Mouse (Mus musculus): Measurements from ENCODE around the gene Phlda3.

Phlda3 gene

GRCm38 (mm10) chr1:135765645-135766591 lies at the start of gene Phlda3:
Gene Phlda3, plus strand, starts transcription at chr1:135766119.
- WGBS: 2% methylated on average over 90 of the region's 90 CpGs

DNA sequence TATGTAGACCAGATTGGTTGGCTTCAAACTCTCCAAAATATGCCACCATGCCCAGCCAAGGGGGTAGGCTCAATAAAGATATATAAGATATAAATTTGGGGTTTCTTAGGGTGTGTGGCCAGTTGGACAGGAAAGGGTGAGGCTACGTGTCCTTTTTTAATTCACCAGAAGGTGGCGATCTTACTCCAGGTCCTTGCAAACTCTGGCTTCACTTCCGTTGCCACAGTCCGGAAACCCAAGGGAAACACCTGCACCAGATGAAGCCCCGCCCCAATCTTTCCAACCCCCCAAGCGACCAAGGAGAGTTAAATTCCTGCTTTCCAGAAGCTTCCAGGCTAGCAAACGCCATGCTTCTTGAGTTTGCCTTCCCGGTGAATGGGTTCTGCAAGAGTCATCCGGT lies 46.4 kb upstream of the Phlda3 start:
- 23% methylated on average over 9 of the region's 9 CpGs for WGBS

- WGBS: 79% methylated on average over 6 of the region's 6 CpGs
Measured at GRCm38 (mm10) chr1:135719983-135720382, 45.9 kb upstream of the Phlda3 start, which contains the start of gene Csrp1. Gene Csrp1, plus strand, starts transcription at chr1:135720061.

DNA sequence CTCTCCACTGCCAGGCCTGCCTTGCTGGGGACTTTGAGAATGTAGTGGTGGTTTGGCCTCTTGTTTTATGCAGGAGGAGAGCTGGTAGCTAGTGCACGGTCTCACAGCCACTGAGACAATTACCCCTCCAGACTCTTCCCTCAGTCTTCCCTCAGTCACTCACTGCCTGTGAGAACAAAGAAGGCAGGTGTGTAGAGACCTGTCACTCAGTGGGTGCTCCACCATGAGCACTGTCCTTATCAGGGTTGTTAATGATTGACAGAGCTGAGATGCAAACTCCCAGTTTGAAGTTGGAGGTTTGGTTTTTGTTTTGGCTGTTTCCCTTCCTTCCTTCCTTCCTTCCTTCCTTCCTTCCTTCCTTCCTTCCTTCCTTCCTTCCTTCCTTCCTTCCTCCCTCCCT lies 42.9 kb upstream of the Phlda3 start:
- 89% methylated on average over 1 of the region's 1 CpGs for whole genome bisulfite sequencing

- 75% methylated on average over 4 of the region's 4 CpGs for WGBS
Measured at GRCm38 (mm10) chr1:135724134-135724533, 41.8 kb upstream of the Phlda3 start.

DNA sequence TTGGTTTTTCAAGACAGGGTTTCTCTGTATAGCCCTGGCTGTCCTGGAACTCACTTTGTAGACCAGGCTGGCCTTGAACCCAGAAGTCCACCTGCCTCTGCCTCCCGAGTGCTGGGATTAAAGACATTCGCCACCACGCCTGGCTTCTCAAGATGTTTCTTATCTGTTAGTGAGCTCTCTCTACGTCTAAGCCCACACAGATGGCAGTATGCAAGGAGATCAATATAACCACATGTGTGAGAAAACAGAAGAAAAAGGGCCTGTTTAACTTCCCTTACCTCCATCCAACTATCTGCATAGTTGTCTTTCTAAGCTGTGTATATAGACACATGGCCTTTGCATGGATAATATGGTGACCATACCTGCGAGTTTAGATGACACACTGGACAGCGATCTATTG lies 40.6 kb upstream of the Phlda3 start:
- WGBS: 76% methylated on average over 6 of the region's 6 CpGs

GRCm38 (mm10) chr1:135725936-135726335 lies 40.0 kb upstream of the Phlda3 start:
- WGBS: 28% methylated on average over 7 of the region's 7 CpGs

- 3% methylated on average over 35 of the region's 35 CpGs for WGBS
Measured at GRCm38 (mm10) chr1:135728631-135729366, 37.1 kb upstream of the Phlda3 start.

GRCm38 (mm10) chr1:135729367-135729713 lies 36.6 kb upstream of the Phlda3 start:
- WGBS: 3% methylated on average over 11 of the region's 11 CpGs

- 48% methylated on average over 4 of the region's 4 CpGs for WGBS
Measured at GRCm38 (mm10) chr1:135729821-135730220, 36.1 kb upstream of the Phlda3 start.

DNA sequence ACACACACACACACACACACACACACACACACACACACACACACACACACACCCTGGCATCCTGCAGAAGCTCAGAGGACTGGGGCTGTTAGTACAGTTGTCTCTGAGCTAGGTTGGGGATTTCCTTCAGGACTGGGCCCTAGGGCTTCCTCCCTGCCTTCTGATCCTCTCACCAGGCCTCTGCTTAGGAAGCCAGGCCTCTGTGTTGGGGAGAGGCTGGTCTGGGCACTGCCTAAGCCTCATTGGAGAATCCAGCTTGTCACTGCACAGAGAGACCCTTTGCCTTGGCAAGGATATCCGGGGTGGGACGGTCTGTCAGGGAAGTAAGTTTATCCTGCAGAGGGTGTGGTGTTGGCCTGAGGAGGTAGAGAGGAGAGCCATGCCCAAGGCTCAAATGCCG lies 35.6 kb upstream of the Phlda3 start:
- 61% methylated on average over 3 of the region's 3 CpGs for WGBS

DNA sequence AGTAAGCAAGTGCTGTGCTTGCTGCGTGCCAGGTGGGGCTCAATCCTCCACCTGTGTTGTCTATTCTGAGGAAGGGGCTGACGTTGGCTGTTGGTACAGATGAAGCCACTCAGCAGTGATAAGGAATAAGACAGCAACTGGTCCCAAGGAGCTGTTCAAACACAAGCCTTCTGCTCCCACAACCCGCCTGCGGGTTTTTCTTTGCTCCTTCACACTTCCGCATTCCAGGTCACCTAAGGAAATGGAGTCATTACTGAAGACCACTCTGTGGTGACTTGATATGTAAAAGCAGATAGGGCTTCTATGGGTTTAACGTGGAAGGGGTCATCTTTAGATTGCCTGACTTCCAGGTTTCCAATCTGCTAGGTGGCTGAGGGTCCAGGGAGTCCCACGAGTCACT lies 34.5 kb upstream of the Phlda3 start:
- WGBS: 55% methylated on average over 7 of the region's 7 CpGs

GRCm38 (mm10) chr1:135731897-135732684 lies 33.8 kb upstream of the Phlda3 start:
- 42% methylated on average over 11 of the region's 11 CpGs for WGBS

DNA sequence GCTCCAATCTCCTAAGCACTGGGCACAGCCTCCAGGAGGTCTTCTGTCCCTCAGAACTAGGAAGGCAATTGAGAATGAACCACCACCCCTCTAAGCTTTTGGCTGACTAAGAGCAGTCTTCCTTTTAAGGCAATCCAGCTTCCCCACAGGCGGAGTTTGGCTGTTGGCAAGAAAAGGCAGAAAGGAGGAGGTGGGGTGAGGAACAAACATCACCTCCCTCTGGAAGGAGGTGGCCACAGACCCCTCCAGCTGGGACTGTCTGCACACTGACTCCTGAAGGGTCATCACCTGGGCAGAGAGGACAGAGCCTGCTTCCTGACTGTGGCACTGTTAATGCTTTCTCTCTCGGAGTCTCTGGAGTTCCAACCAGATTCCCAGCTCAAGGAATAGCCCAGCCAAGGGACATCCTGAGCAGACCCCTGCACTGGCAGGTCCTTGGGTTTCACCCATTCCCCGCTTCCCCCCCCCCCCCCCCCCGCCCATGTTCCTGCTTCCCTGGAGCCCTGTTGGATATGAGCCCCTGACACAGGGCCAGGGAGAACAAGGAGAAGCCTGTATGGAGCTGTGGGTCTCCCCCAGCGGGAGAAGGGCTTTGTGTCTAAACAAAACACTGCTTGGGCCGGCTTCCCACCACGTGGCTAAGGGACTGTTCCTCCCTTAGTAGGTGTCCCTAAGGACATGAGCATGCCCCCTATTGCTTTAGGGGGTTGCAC lies 31.5 kb upstream of the Phlda3 start:
- WGBS: 31% methylated on average over 7 of the region's 7 CpGs

DNA sequence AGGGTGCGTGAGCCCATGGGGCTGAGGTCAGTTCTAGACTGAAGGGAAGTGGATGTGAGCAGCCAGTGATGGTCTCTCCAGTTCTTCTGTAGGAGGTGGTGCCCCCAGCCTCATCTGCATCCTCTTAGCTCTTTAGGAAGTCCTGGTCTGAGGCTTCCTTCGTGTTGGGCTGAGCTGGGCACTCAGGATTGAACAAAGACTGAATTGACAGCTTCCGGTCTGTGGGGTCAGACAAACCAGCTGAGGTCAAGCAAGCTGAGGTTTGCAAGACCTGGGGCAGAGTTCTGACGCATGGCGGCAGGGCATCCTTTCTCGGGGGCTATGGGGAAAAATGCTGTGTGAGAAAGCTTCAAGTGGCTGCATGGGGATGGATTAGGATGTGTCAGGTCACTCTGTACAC lies 30.5 kb upstream of the Phlda3 start:
- 59% methylated on average over 6 of the region's 6 CpGs for WGBS

GRCm38 (mm10) chr1:135744987-135745386 lies 20.9 kb upstream of the Phlda3 start:
- 89% methylated on average over 7 of the region's 7 CpGs for WGBS

- 73% methylated on average over 4 of the region's 4 CpGs for WGBS
Measured at GRCm38 (mm10) chr1:135746248-135746647, 19.7 kb upstream of the Phlda3 start.

- 13% methylated on average over 10 of the region's 10 CpGs for whole genome bisulfite sequencing
Measured at GRCm38 (mm10) chr1:135752737-135753348, 13.1 kb upstream of the Phlda3 start.

- WGBS: 51% methylated on average over 9 of the region's 9 CpGs
Measured at GRCm38 (mm10) chr1:135755287-135755686, 10.6 kb upstream of the Phlda3 start.

DNA sequence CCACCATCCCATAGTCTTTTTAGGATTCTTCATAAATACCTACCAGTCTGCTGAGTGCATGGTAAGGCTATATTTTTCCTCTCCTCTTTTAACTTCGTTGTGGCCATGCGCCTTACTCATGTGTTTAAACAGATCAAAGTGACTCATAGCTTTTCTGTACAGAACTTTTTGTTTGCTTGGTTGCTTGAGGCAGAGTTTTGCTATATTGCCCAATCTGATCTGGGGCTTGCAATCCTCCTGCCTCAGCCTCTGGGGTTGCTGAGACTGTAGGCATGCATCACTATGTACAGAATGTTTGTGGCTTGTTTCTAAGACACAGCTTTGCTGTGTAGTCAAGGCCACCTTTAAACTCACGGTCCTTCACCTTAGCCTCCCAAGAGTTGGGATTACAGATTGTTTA lies 10.0 kb upstream of the Phlda3 start:
- WGBS: 70% methylated on average over 3 of the region's 3 CpGs

- WGBS: 55% methylated on average over 8 of the region's 8 CpGs
Measured at GRCm38 (mm10) chr1:135757287-135757686, 8.6 kb upstream of the Phlda3 start.

Measured in cerebral cortex, adult 2 months (tissue).